Mouse (Mus musculus): Measurements from ENCODE around the gene Map1lc3a. TPM values are rescaled to one million over a fixed set of nuclear protein-coding genes. Genes with fewer than 3 reads are reported as not detected.

The Map1lc3a gene
- polyA plus RNA-seq, 1 experiment from 2014 or later, result 163 TPM

DNA sequence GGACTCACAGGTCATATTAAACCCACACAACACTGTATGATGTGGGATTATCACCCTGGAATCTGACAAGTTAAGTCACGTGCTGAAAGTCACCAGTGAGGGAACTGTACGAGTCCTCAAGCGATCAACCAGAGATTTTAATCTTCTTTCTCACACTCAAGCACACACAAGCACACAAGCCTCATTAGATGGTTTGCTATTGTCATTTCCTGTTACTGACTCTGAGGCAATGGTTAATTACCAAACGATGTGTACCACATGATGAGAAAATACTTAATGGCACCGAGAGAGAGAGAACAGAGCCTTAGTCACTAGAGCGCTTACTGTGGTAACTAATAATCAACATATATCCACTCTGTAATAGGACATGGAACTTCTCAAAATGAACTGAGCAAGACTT lies 9.6 kb downstream of the Map1lc3a start:
- Histone ChIP-seq H3K4me1 (replicated peaks) (no peaks in the 10 kb centered on the region), H3K9ac (replicated peaks) (no peak overlapping the region), H3K27me3 (no peaks in the 10 kb centered on the region), H3K4me2 (no peak overlapping the region), H3K4me3 (replicated peaks) (no peak overlapping the region), H3K36me3 (peaks cover 48% of the 10 kb centered on the region), H3K27ac (no peak overlapping the region), H3K9me3 (no peaks in the 10 kb centered on the region)
- 83% methylated on average over 6 of the region's 6 CpGs for WGBS
- ATAC-seq (ENCODE audit: insufficient number of reproducible peaks, insufficient read depth, low FRiP score, low TSS enrichment, low read depth), result no peak

DNA sequence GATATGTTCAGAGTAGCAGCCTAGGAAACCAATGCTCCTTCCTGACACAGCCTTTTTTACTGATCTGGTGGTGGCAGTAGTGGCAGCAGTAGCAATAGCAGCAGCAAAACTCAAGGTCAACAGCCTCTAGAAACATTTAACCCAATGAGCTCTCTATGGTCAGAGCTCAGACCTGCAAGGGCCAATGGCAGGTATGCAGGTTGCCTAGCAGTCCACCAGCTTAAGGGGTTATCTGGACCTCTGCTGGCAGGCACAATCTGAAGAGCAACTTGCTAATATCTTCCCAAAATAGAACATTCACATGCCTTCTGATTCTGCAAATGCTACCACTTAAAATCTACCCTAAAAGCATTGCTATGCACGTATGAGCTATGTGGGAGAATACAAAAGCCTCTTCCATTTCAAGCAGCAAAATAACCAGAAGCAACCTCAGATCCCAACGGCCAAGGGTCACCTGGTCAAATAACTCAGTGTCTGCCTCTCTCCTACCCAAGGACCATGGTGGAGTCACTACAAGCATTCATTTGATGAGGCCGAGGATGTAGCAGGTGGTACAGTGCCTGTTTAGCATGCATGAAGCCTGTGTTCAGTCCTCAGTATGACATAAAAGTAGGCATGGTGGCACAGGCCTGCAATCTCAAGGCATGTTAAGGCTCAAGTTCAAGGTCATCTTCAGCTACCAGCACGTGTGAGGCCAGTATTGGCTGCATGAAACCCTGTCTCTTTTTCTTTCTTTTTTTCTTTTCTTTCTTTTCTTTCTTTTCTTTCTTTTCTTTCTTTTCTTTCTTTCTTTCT lies 11.6 kb downstream of the Map1lc3a start:
- no peaks in the 10 kb centered on the region for H3K27me3 ChIP-seq
- H3K9me3 ChIP-seq, result no peaks in the 10 kb centered on the region
- no peak overlapping the region for H3K27ac ChIP-seq
- peaks cover 59% of the 10 kb centered on the region for H3K36me3 ChIP-seq
- H3K4me2 ChIP-seq, result no peak overlapping the region
- H3K9ac ChIP-seq (replicated peaks), result no peak overlapping the region
- 90% methylated on average over 4 of the region's 4 CpGs for WGBS
- H3K4me3 ChIP-seq (replicated peaks), result no peak overlapping the region
- H3K4me1 ChIP-seq (replicated peaks), result no peaks in the 10 kb centered on the region
- ATAC-seq (ENCODE audit: insufficient number of reproducible peaks, insufficient read depth, low FRiP score, low TSS enrichment, low read depth), result no peak

GRCm38 (mm10) chr2:155290066-155290465 lies 14.0 kb downstream of the Map1lc3a start:
- no peak overlapping the region for H3K9ac ChIP-seq (replicated peaks)

GRCm38 (mm10) chr2:155293382-155293781 lies 17.3 kb downstream of the Map1lc3a start:
- Histone ChIP-seq H3K4me3 (replicated peaks) (no peak overlapping the region), H3K9me3 (no peaks in the 10 kb centered on the region), H3K36me3 (peaks cover 86% of the 10 kb centered on the region), H3K9ac (replicated peaks) (no peak overlapping the region), H3K27me3 (no peaks in the 10 kb centered on the region), H3K4me1 (replicated peaks) (no peaks in the 10 kb centered on the region), H3K27ac (no peak overlapping the region), H3K4me2 (no peak overlapping the region)
- ATAC-seq (ENCODE audit: insufficient number of reproducible peaks, insufficient read depth, low FRiP score, low TSS enrichment, low read depth), result no peak
- WGBS, result 91% methylated on average over 2 of the region's 2 CpGs

More at GRCm38 (mm10) chr2:155290066-155290465, 14.0 kb downstream of the Map1lc3a start:
- Histone ChIP-seq H3K4me2 (no peak overlapping the region), H3K27me3 (no peaks in the 10 kb centered on the region), H3K9me3 (no peaks in the 10 kb centered on the region), H3K4me3 (replicated peaks) (no peak overlapping the region), H3K27ac (no peak overlapping the region), H3K36me3 (peaks cover 60% of the 10 kb centered on the region), H3K4me1 (replicated peaks) (no peaks in the 10 kb centered on the region)
- whole genome bisulfite sequencing, result 94% methylated on average over 8 of the region's 8 CpGs
- no peak for ATAC-seq (ENCODE audit: insufficient number of reproducible peaks, insufficient read depth, low FRiP score, low TSS enrichment, low read depth)

GRCm38 (mm10) chr2:155293946-155294345 lies 17.8 kb downstream of the Map1lc3a start:
- Histone ChIP-seq H3K4me1 (replicated peaks) (no peaks in the 10 kb centered on the region), H3K9me3 (no peaks in the 10 kb centered on the region), H3K9ac (replicated peaks) (no peak overlapping the region), H3K4me2 (no peak overlapping the region), H3K36me3 (peaks cover 91% of the 10 kb centered on the region), H3K27me3 (no peaks in the 10 kb centered on the region), H3K27ac (no peak overlapping the region), H3K4me3 (replicated peaks) (no peak overlapping the region)
- ATAC-seq (ENCODE audit: insufficient number of reproducible peaks, insufficient read depth, low FRiP score, low TSS enrichment, low read depth), result no peak
- WGBS, result 87% methylated on average over 4 of the region's 4 CpGs

- Histone ChIP-seq H3K27ac (no peak overlapping the region), H3K9ac (replicated peaks) (no peak overlapping the region), H3K4me1 (replicated peaks) (no peaks in the 10 kb centered on the region), H3K4me3 (replicated peaks) (no peak overlapping the region), H3K27me3 (no peaks in the 10 kb centered on the region), H3K36me3 (peaks cover 92% of the 10 kb centered on the region), H3K9me3 (no peaks in the 10 kb centered on the region), H3K4me2 (no peak overlapping the region)
- ATAC-seq (ENCODE audit: insufficient number of reproducible peaks, insufficient read depth, low FRiP score, low TSS enrichment, low read depth), result no peak
- WGBS, result 91% methylated on average over 6 of the region's 6 CpGs
Measured at GRCm38 (mm10) chr2:155295453-155295852, 19.4 kb downstream of the Map1lc3a start.

DNA sequence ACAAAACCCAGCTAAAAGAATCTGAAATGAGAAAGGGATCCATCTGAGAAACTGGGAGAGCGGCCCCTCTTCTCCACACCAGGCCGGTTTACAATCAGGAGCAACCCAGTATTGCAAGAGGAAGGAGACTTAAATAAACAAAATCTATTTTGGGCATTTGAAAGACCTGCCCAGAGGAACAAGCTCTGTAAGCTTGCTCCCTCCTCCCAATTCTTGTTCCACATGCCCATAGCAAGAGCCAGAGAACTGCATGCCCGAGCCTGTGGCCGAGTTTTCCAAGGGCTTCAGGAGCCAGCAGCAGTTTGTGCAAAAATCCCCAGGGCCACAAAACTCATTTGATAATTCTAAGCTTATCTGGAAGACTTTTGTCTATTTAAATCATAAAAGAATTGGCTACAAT lies 23.5 kb downstream of the Map1lc3a start:
- Histone ChIP-seq H3K4me3 (replicated peaks) (no peak overlapping the region), H3K4me2 (no peak overlapping the region), H3K36me3 (peaks cover 88% of the 10 kb centered on the region), H3K27me3 (no peaks in the 10 kb centered on the region), H3K27ac (no peak overlapping the region), H3K9me3 (no peaks in the 10 kb centered on the region), H3K4me1 (replicated peaks) (no peaks in the 10 kb centered on the region), H3K9ac (replicated peaks) (no peak overlapping the region)
- WGBS, result 87% methylated on average over 4 of the region's 4 CpGs
- no peak for ATAC-seq (ENCODE audit: insufficient number of reproducible peaks, insufficient read depth, low FRiP score, low TSS enrichment, low read depth)

- Histone ChIP-seq H3K4me1 (replicated peaks) (peaks cover 4% of the 10 kb centered on the region; the same call in 1 of the 2 replicates), H3K4me2 (no peak overlapping the region), H3K27me3 (no peaks in the 10 kb centered on the region), H3K27ac (no peak overlapping the region; the same call in 1 of the 2 replicates), H3K36me3 (peaks cover 50% of the 10 kb centered on the region), H3K9me3 (no peaks in the 10 kb centered on the region), H3K9ac (replicated peaks) (no peak overlapping the region), H3K4me3 (replicated peaks) (no peak overlapping the region)
- peak; percentile 26; the same call in 1 of the 2 replicates for ATAC-seq (ENCODE audit: insufficient number of reproducible peaks, insufficient read depth, low FRiP score, low TSS enrichment, low read depth)
- 56% methylated on average over 3 of the region's 3 CpGs for WGBS
Measured at GRCm38 (mm10) chr2:155308936-155309592, 33.0 kb downstream of the Map1lc3a start.

DNA sequence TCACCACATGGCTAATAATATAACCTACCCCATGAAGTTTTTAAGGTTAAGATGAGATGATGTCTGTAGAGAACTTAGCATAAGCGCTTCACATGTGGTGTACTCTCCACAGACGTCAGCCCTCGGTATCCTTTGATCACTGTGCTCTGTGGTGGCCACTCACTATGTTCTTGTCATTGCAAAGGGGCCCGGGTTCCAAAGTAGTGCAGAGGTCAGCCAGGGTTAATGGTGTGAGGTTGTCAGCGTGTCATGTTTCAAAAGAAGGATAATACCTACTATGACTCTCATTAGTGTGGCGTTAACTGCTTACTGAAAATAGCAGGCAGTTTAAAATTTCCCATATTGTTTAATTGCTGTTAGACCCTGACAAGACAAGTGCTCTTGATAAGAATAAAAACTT lies 37.6 kb downstream of the Map1lc3a start:
- Histone ChIP-seq H3K9ac (replicated peaks) (no peak overlapping the region), H3K27me3 (no peaks in the 10 kb centered on the region), H3K4me2 (no peak overlapping the region), H3K9me3 (no peaks in the 10 kb centered on the region), H3K27ac (no peak overlapping the region), H3K36me3 (peaks cover 43% of the 10 kb centered on the region), H3K4me1 (replicated peaks) (peaks cover 8% of the 10 kb centered on the region; the same call in 1 of the 2 replicates), H3K4me3 (replicated peaks) (no peak overlapping the region)
- 19% methylated on average over 6 of the region's 6 CpGs for WGBS
- ATAC-seq (ENCODE audit: insufficient number of reproducible peaks, insufficient read depth, low FRiP score, low TSS enrichment, low read depth), result no peak

- no peak for ATAC-seq (ENCODE audit: insufficient number of reproducible peaks, insufficient read depth, low FRiP score, low TSS enrichment, low read depth)
- WGBS, result 89% methylated on average over 2 of the region's 2 CpGs
- Histone ChIP-seq H3K4me3 (replicated peaks) (no peak overlapping the region), H3K9ac (replicated peaks) (no peak overlapping the region), H3K4me2 (no peak overlapping the region), H3K27me3 (no peaks in the 10 kb centered on the region), H3K27ac (no peak overlapping the region), H3K9me3 (no peaks in the 10 kb centered on the region), H3K4me1 (replicated peaks) (0 out of 2 replicates have a peak, but pooled peaks cover 4% of the 10 kb centered on the region), H3K36me3 (peaks cover 65% of the 10 kb centered on the region)
Measured at GRCm38 (mm10) chr2:155318618-155319017, 42.5 kb downstream of the Map1lc3a start.

GRCm38 (mm10) chr2:155320596-155320995 lies 44.5 kb downstream of the Map1lc3a start:
- H3K9me3 ChIP-seq, result no peaks in the 10 kb centered on the region
- no peak overlapping the region for H3K27ac ChIP-seq
- H3K36me3 ChIP-seq, result peaks cover 62% of the 10 kb centered on the region
- no peaks in the 10 kb centered on the region for H3K27me3 ChIP-seq
- H3K9ac ChIP-seq (replicated peaks), result 0 out of 2 replicates have a peak overlapping the region, but pooled peaks have one; percentile 27
- WGBS, result 69% methylated on average over 5 of the region's 5 CpGs
- H3K4me3 ChIP-seq (replicated peaks), result no peak overlapping the region
- no peak for ATAC-seq (ENCODE audit: insufficient number of reproducible peaks, insufficient read depth, low FRiP score, low TSS enrichment, low read depth)
- H3K4me1 ChIP-seq (replicated peaks), result no peaks in the 10 kb centered on the region
- H3K4me2 ChIP-seq, result no peak overlapping the region

Data from limb, embryonic 12.5 days (tissue).